Mouse (Mus musculus): ENCODE results near the gene Golt1a. TPM values are rescaled to one million over a fixed set of nuclear protein-coding genes. Genes with fewer than 3 reads are reported as not detected.

Golt1a gene
- polyA plus RNA-seq, 1 experiment from 2014 or later, result not detected

DNA sequence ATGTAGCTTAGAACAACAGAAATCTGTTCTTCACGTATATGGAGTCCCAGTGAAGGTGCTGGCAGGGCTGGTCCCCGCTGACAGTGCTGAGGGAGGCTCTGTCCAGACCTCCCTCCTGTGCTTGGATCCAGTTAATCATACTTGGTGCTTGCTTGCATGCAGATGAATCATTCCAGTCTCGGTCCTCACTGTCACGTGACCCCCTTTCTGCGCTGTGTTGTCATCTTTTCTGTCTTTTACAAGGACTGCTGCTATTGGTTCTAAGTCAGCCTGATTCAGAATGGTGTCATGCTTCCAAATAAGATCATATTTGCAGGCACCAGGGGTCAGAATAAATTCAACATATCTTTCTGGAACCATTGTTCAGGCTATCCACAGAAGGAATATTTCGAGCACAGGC is 17.7 kb upstream of the Golt1a start:
- no peak overlapping the region for H3K4me2 ChIP-seq (ENCODE audit: low read length)
- WGBS, result 97% methylated on average over 6 of the region's 6 CpGs
- ATAC-seq, result no peak
- H3K36me3 ChIP-seq (ENCODE audit: control insufficient read depth, insufficient read depth, low read length), result peaks cover 14% of the 10 kb centered on the region
- no peaks in the 10 kb centered on the region for H3K27me3 ChIP-seq (ENCODE audit: control insufficient read depth, insufficient read depth, low read depth, low read length)
- no peak overlapping the region for H3K9ac ChIP-seq (ENCODE audit: low read depth, low read length)
- no peaks in the 10 kb centered on the region for H3K4me1 ChIP-seq (ENCODE audit: control insufficient read depth, insufficient read depth, low read length)
- H3K27ac ChIP-seq (ENCODE audit: low read length), result no peak overlapping the region
- no peak overlapping the region for H3K4me3 ChIP-seq (ENCODE audit: low read depth, low read length)
- H3K9me3 ChIP-seq (replicated peaks; ENCODE audit: control insufficient read depth, low read length, poor library complexity, severe bottlenecking), result no peaks in the 10 kb centered on the region

DNA sequence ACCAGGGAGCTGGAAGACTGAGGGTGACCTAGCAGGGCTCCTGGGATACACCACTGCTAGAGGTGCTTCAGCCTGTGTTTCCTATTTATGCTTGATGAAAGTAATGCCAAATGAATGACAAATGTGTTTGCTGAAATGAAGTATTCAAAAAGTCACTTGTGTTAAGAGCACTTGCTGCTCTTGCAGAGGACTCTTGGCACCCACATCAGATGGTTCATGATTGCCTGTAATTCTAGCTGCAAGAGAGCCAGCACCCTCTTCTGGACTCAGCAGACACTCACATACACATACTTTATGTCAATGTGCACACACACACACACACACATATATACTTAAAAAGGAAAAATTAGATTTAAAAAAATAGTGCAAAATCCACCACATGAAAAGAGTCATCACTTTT is 17.0 kb upstream of the Golt1a start:
- Histone ChIP-seq H3K36me3 (ENCODE audit: control insufficient read depth, insufficient read depth, low read length) (peaks cover 12% of the 10 kb centered on the region), H3K4me3 (ENCODE audit: low read depth, low read length) (no peak overlapping the region), H3K27me3 (ENCODE audit: control insufficient read depth, insufficient read depth, low read depth, low read length) (no peaks in the 10 kb centered on the region), H3K27ac (ENCODE audit: low read length) (no peak overlapping the region), H3K4me2 (ENCODE audit: low read length) (no peak overlapping the region), H3K4me1 (ENCODE audit: control insufficient read depth, insufficient read depth, low read length) (no peaks in the 10 kb centered on the region), H3K9ac (ENCODE audit: low read depth, low read length) (no peak overlapping the region), H3K9me3 (replicated peaks; ENCODE audit: control insufficient read depth, low read length, poor library complexity, severe bottlenecking) (no peaks in the 10 kb centered on the region)
- no peak for ATAC-seq

GRCm38 (mm10) chr1:133296376-133296775 is 13.2 kb upstream of the Golt1a start:
- H3K27me3 ChIP-seq (ENCODE audit: control insufficient read depth, insufficient read depth, low read depth, low read length), result no peaks in the 10 kb centered on the region
- no peaks in the 10 kb centered on the region for H3K9me3 ChIP-seq (replicated peaks; ENCODE audit: control insufficient read depth, low read length, poor library complexity, severe bottlenecking)
- H3K4me1 ChIP-seq (ENCODE audit: control insufficient read depth, insufficient read depth, low read length), result no peaks in the 10 kb centered on the region
- H3K27ac ChIP-seq (ENCODE audit: low read length), result no peak overlapping the region
- H3K4me3 ChIP-seq (ENCODE audit: low read depth, low read length), result no peak overlapping the region
- 80% methylated on average over 9 of the region's 9 CpGs for WGBS
- ATAC-seq, result no peak
- H3K36me3 ChIP-seq (ENCODE audit: control insufficient read depth, insufficient read depth, low read length), result peaks cover 14% of the 10 kb centered on the region
- H3K4me2 ChIP-seq (ENCODE audit: low read length), result no peak overlapping the region
- no peak overlapping the region for H3K9ac ChIP-seq (ENCODE audit: low read depth, low read length)

GRCm38 (mm10) chr1:133298816-133299215 is 10.8 kb upstream of the Golt1a start:
- WGBS, result 47% methylated on average over 14 of the region's 14 CpGs
- H3K9me3 ChIP-seq (replicated peaks; ENCODE audit: control insufficient read depth, low read length, poor library complexity, severe bottlenecking), result no peaks in the 10 kb centered on the region
- no peaks in the 10 kb centered on the region for H3K27me3 ChIP-seq (ENCODE audit: control insufficient read depth, insufficient read depth, low read depth, low read length)
- no peak overlapping the region for H3K27ac ChIP-seq (ENCODE audit: low read length)
- no peak for ATAC-seq
- H3K4me2 ChIP-seq (ENCODE audit: low read length), result no peak overlapping the region
- H3K9ac ChIP-seq (ENCODE audit: low read depth, low read length), result no peak overlapping the region
- no peak overlapping the region for H3K4me3 ChIP-seq (ENCODE audit: low read depth, low read length)
- no peaks in the 10 kb centered on the region for H3K4me1 ChIP-seq (ENCODE audit: control insufficient read depth, insufficient read depth, low read length)
- H3K36me3 ChIP-seq (ENCODE audit: control insufficient read depth, insufficient read depth, low read length), result peaks cover 7% of the 10 kb centered on the region

DNA sequence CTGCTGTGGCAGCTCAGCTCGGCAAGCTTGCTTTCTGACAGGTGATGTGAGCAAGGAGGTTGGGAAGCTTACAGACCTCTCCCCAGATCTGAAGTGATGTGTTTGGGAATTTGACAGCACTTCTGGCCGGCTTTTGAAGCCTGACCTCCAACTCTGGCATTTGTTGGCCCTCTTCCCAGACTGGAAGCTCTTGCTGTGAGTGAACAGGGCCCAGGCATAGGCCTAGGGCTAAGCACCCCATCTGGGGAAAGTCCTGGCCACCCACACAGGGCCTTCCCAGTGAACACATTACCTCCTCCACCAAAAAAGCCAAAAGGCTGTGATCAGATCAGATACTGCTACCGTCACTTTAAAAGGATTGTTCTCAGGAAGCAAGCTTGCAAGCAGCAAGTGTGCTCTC is 7.1 kb upstream of the Golt1a start:
- Histone ChIP-seq H3K9ac (ENCODE audit: low read depth, low read length) (peak overlapping the region; percentile 34; the same call in 1 of the 2 replicates), H3K27me3 (ENCODE audit: control insufficient read depth, insufficient read depth, low read depth, low read length) (no peaks in the 10 kb centered on the region), H3K4me1 (ENCODE audit: control insufficient read depth, insufficient read depth, low read length) (0 out of 2 replicates have a peak, but pooled peaks cover 4% of the 10 kb centered on the region), H3K36me3 (ENCODE audit: control insufficient read depth, insufficient read depth, low read length) (peaks cover 7% of the 10 kb centered on the region; the same call in 1 of the 2 replicates), H3K9me3 (replicated peaks; ENCODE audit: control insufficient read depth, low read length, poor library complexity, severe bottlenecking) (no peaks in the 10 kb centered on the region), H3K4me3 (ENCODE audit: low read depth, low read length) (no peak overlapping the region), H3K4me2 (ENCODE audit: low read length) (no peak overlapping the region), H3K27ac (ENCODE audit: low read length) (no peak overlapping the region)
- no peak for ATAC-seq
- 39% methylated on average over 3 of the region's 3 CpGs for WGBS

DNA sequence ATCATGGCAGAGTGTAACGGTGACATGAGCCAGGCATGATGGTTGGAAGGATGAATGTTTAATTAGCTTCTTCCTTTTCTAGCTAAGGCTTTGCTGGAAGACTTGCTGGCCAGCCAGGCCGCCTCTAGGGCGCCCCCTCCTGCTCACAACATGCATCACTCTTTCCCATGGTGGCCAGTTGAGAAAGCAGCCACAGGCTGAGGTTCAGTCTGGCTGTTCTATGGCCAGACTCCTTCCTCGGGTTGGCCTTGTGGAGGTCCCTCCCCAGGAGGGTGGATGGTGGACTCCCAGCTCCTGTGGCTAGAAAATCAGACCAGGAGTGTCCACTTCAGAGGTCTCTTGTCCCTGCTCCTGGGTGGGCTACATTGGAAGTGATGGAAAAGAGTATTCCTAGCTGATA is 2.8 kb upstream of the Golt1a start:
- Histone ChIP-seq H3K9ac (ENCODE audit: low read depth, low read length) (no peak overlapping the region), H3K4me3 (ENCODE audit: low read depth, low read length) (no peak overlapping the region), H3K9me3 (replicated peaks; ENCODE audit: control insufficient read depth, low read length, poor library complexity, severe bottlenecking) (no peaks in the 10 kb centered on the region), H3K27ac (ENCODE audit: low read length) (no peak overlapping the region), H3K4me2 (ENCODE audit: low read length) (no peak overlapping the region), H3K36me3 (ENCODE audit: control insufficient read depth, insufficient read depth, low read length) (no peaks in the 10 kb centered on the region), H3K27me3 (ENCODE audit: control insufficient read depth, insufficient read depth, low read depth, low read length) (no peaks in the 10 kb centered on the region), H3K4me1 (ENCODE audit: control insufficient read depth, insufficient read depth, low read length) (peaks cover 4% of the 10 kb centered on the region; the same call in 1 of the 2 replicates)
- 4% methylated on average over 4 of the region's 4 CpGs for whole genome bisulfite sequencing
- peak; percentile 33; the same call in 1 of the 2 replicates for ATAC-seq

DNA sequence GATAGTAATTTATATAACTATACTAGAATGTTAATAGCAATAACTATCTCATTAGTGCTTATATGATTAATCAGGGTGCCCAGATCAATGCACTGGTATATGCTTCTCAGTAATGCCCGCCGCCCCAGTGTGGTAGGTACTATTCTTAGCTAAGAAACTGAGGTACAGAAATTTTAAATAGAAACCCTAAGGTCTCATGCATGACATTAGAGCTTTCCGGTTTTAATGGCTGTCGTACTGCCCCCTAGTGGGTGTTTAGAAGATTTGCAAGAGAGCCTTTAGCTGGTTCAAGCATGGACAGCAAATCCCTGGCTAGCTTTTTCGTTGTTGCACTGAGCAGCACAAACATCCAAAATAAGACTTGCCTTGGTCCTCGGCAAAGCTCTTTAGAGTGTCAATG is 2.3 kb upstream of the Golt1a start:
- 15% methylated on average over 6 of the region's 6 CpGs for WGBS
- Histone ChIP-seq H3K9me3 (replicated peaks; ENCODE audit: control insufficient read depth, low read length, poor library complexity, severe bottlenecking) (no peaks in the 10 kb centered on the region), H3K27me3 (ENCODE audit: control insufficient read depth, insufficient read depth, low read depth, low read length) (no peaks in the 10 kb centered on the region), H3K4me1 (ENCODE audit: control insufficient read depth, insufficient read depth, low read length) (peaks cover 4% of the 10 kb centered on the region; the same call in 1 of the 2 replicates), H3K36me3 (ENCODE audit: control insufficient read depth, insufficient read depth, low read length) (no peaks in the 10 kb centered on the region), H3K27ac (ENCODE audit: low read length) (no peak overlapping the region), H3K4me3 (ENCODE audit: low read depth, low read length) (no peak overlapping the region), H3K4me2 (ENCODE audit: low read length) (no peak overlapping the region), H3K9ac (ENCODE audit: low read depth, low read length) (no peak overlapping the region)
- peak; percentile 54; the same call in 1 of the 2 replicates for ATAC-seq

DNA sequence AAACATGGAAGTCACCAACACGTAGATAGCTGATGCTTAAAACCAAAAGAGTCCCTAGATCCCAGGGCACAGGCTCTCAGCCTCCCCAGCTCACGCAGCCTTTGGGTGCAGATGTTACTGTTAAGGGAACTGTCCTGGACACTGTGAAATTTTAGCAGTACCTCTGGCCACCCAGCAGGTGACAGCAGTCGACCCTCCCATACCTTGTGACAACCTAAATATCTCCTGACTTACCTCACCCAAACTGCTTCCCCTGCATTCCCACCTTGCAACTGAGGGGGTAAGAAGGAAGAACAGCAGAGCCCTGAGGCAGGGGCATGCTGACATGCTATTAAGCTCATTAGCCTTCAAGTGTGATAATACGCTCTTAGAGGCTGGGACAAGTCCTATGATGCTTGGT is 1.6 kb downstream of the Golt1a start:
- Histone ChIP-seq H3K27me3 (ENCODE audit: control insufficient read depth, insufficient read depth, low read depth, low read length) (no peaks in the 10 kb centered on the region), H3K9ac (ENCODE audit: low read depth, low read length) (no peak overlapping the region), H3K4me3 (ENCODE audit: low read depth, low read length) (no peak overlapping the region), H3K27ac (ENCODE audit: low read length) (no peak overlapping the region), H3K9me3 (replicated peaks; ENCODE audit: control insufficient read depth, low read length, poor library complexity, severe bottlenecking) (no peaks in the 10 kb centered on the region), H3K4me2 (ENCODE audit: low read length) (no peak overlapping the region), H3K36me3 (ENCODE audit: control insufficient read depth, insufficient read depth, low read length) (no peaks in the 10 kb centered on the region), H3K4me1 (ENCODE audit: control insufficient read depth, insufficient read depth, low read length) (peaks cover 7% of the 10 kb centered on the region)
- ATAC-seq, result no peak
- 50% methylated on average over 4 of the region's 4 CpGs for WGBS

DNA sequence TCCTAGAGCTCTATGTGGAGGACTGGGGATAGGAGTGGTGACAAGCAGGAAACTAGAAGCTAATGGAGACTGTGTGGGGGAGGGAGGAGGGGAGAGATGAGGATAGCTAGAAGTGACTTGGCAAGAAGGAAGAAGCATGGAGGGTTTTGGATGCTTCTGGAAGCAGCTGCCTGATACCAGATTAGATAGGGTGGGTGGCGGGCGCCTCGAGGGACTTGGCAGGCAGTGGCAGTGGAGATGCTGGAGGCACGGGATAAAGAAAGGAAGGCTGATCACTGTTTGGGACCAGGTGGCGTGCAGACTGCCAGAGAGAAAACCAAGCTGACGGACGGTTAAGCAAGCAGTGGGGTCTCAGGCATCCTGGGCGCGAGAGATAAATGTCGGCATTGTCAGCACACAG is 2.3 kb downstream of the Golt1a start:
- H3K4me3 ChIP-seq (ENCODE audit: low read depth, low read length), result no peak overlapping the region
- WGBS, result 13% methylated on average over 10 of the region's 10 CpGs
- no peaks in the 10 kb centered on the region for H3K9me3 ChIP-seq (replicated peaks; ENCODE audit: control insufficient read depth, low read length, poor library complexity, severe bottlenecking)
- H3K27me3 ChIP-seq (ENCODE audit: control insufficient read depth, insufficient read depth, low read depth, low read length), result no peaks in the 10 kb centered on the region
- peak overlapping the region; percentile 36; the same call in 1 of the 2 replicates for H3K9ac ChIP-seq (ENCODE audit: low read depth, low read length)
- 0 out of 2 replicates have a peak overlapping the region, but pooled peaks have one; percentile 23 for H3K4me2 ChIP-seq (ENCODE audit: low read length)
- ATAC-seq, result peak; percentile 44; the same call in 1 of the 2 replicates
- 0 out of 2 replicates have a peak overlapping the region, but pooled peaks have one; percentile 11 for H3K27ac ChIP-seq (ENCODE audit: low read length)
- peaks cover 6% of the 10 kb centered on the region for H3K4me1 ChIP-seq (ENCODE audit: control insufficient read depth, insufficient read depth, low read length)
- H3K36me3 ChIP-seq (ENCODE audit: control insufficient read depth, insufficient read depth, low read length), result no peaks in the 10 kb centered on the region
